Mouse (Mus musculus) adrenal gland, postnatal 36 days (tissue): ENCODE results near the gene Zfp292. TPM values are rescaled to one million over a fixed set of nuclear protein-coding genes. Genes with fewer than 3 reads are reported as not detected.
A peak's percentile ranks its signal among the peaks of the same experiment; 100 is the strongest.

Experiments
- DNase-seq, 2 experiments: peaks; one replicate each; pipeline ENCODE4 v3.0.0; 2021; ENCODE audit warnings: mixed read lengths in 1 of 2
- total RNA-seq, 2 experiments: library from RNA; stranded (reverse); gene quantifications; 2 replicates each; pipeline ENCODE4 v1.2.3; 2021

Gene Zfp292
- total RNA-seq, 2 experiments from 2014 or later: 17.1 to 21.3 TPM

DNA sequence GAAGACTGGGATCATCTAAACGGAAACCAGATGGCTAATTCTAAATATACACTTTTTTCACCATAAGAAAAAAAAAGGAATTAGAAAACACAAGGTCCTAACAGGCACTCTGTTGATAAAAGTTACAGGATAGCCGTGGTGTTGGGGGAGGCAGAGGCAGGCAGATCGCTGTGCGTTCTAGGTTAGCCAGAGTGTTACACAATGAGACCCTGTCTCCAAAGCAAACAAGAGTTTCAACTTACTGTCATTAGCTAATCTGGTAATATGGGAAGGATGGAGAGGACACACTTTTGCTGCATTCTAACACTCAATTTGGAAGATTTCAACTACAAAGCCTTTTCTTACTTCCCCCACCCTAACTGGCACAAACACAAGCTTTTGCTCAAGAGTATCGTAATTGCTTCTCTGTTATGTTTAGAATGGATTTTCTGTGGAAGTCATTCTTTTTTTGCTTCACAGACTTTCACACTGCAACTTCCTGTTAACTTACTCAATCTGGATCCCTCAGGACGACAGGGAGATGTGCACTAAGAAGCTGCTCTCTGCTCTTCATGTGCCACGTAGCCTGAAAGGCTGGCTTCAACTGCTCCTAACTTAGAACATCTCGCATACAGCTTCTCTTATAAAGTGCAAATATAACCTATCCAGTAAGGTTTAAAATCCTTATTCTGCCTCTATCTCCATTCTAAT, 85.3 kb downstream of the Zfp292 start:
- no peak for DNase-seq

DNA sequence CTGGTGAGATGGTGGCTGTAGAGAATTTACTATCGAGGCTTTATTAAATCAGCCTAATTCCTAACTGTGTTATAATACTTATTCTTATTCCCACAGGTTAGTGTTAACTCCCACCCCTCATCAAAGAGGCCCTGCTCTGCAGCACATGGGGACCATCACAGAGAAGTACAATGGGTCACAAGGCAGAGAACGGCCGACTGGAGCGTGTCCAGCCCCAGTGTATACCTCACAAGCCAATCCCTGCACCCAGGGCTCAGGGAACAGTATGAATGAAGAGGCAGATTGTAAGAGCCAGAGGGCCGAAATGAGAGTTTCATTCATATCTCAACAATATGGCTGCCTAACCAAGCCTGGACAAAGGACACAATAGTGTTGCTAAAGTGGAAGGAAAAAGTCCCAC, 86.5 kb downstream of the Zfp292 start:
- DNase-seq: no peak

DNA sequence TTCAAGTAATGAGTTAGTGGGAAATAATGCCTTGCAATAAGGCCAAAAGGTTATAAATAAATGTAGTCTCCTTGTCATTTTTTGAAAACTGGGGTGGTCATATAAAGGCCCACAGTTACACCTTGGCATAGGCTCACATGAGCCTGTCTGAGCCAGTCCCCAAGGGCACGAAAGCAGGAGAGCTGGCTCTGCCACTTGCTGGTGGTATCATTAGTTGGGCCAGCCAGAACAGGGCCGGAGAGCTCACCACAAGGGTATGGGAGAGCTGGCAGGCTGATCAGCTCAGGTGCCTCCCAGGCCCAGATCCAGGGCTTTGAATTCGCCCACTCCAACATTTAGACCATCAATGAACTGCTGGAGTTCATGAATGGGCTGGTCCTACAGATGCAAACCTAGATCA, 96.3 kb downstream of the Zfp292 start:
- DNase-seq: no peak

DNA sequence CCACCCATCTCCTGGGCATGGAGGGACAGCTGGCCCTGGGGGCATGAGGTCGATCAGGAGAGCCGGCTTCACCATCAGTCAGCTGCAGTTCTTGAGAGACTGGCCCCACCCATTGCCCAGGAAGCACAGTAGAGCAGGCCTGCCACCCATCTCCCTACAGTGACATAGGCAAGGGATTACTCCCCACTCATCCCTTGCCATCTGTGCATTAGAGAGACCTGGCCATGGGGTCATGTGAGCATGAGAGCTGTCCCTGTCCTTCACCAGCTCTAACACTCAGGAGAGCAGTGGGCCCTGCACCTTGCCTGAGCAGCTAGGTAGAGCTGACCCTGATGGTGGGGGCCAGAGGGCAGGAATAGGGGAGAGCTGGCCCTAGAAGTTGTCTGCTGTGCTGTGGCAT, 97.1 kb downstream of the Zfp292 start:
- no peak for DNase-seq

DNA sequence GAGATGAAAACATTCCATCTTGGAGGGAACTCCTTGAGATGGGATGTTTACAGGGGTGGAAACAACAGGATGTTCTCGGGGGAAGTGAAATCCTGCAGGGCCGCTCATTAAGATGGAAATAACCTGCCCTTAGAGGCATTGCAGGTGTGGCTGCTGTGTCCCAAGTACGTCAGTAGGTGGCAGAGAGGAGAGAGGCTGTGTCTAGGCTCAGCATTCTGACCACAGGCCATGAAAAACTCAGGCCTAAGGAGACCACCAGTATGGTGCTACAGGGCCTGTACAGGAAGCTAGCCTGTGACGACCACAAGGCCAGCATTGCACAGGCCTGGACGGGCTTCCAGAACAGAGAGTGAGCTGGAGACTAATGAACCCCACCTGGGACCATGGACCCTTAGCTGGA, 97.9 kb downstream of the Zfp292 start:
- no peak for DNase-seq

DNA sequence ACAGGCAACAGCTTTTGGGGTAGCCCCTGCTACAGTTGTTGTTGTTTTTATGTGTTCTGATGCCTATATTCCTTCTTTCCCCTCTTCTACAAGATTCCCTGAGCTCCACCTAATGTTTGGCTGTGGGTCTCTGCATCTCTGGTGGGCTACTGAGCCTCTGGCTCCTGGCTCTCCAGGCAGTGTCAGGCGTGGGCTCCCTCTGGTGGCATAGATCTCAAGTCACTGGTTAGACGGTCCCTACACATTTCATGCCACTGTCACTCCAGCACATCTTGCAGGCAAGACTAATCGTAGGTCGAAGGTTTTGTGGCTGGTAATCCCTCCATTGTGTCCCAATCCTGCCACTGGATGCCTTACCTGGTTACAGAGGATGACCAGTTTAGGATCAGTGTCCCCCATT, 100.0 kb downstream of the Zfp292 start:
- peak in 1 of 2 experiments; percentile 19 for DNase-seq

DNA sequence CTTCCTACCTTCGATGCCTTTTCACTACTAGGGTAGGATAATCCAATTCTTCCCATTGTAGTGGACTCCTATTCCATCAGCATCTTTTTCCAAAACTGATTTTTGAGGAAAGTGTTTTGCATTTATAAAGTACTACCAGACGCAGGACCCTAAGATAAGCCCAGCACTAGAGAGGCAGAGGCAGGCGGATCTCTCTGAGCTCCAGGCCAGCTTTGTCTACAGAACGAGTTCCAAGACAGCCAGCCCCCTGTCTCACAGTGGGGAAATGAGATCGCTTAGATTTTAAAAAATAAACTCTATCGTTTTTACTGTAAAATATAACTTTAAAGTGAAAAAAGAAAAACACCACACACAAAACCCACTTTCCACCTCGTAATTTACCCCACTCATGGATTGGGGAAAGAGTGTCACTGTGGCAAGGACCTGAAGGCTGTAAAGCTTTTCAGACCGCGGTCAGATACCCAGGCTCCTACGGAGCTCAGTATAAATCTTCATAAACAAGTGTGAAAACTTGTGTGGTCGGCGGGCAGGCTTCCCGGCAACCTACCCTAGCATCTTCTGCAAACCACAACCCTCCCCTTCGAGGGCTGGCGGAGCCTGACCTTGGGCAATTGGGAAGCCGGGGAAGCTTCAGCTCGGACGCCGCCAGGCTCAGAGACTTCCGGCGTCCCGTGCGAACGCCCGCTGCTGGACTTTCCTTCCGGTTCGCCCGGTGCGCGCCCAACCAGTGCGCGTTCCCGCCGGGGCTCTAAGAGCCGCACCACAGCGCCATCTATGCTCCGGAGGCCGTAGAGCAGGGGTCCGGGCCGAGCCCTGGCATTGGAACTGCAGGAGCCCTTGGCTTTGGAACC, 104.9 kb downstream of the Zfp292 start, which contains the start of gene Smim8:
TSS of gene Smim8 (minus strand) at position 747 of the 851 bp plus-strand sequence.
- DNase-seq: peak; percentile 93 to 94

DNA sequence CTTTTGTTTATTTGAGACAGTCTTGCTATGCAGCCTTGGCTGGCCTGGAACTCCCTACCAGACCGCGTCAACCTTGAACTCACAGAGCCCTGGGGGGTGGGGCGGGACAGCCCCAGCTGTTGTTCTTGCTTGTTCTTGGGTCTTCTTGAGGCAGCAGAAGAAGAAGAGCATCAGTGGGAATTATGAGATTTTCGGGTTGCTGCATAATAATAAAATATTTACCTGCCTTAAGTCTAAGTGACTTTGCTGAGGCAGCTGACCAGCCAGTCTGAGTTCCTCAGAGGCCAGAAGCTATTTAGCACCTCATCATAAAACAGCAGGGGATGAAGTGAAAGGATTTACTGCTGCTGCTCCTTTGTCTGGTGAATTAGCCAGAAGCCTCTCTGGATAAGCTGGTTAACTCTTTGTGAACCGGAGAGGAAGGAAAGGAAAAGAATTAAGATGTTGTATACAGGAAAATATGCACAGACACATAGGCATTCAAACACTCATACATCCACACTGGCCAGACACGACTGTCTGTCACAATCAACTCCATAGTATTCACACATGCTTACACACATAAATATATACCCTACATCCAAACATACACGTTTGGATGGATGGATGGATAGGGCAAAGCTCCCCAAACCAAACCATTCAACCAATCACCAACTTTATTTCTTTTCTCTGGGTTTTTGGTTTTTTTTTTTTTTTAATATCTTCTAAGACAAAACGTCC, 110.9 kb downstream of the Zfp292 start:
- no peak for DNase-seq

DNA sequence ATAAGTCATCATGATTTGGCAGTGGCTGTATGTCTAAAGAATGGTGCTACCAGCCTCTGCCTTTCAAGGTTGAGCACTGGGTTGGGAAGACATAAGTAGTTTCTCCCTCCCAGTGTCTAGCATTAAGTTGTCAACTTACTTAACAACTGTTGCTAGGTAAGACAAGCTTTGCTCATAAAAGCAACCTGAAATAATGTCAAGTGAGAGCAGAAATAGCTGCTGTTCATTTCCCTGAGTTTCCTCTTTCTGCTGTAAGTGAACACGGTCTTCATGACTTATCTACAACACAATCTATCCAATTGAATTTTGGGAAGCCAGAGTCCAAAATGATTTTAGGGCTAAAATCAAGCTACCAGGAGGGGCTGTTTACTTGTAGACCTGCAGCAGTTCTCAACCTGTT, 126.6 kb downstream of the Zfp292 start, which contains the start of gene Gm136:
TSS of gene Gm136 (minus strand) at position 101 of the 400 bp plus-strand sequence.
- no peak for DNase-seq

Other genes with a start within 250 kb of the Zfp292 start
- 10 to 100 TPM; 39.5 to 49.9 TPM for gene Slc35a1, start 195.5 kb downstream of the Zfp292 start, total RNA-seq
- 1 to 10 TPM in 1 of 2 experiments, not detected in 1; 2.2 TPM for gene Cfap206, start 152.8 kb downstream of the Zfp292 start, total RNA-seq
- not detected for gene Gm136, start 126.7 kb downstream of the Zfp292 start, total RNA-seq
- gene Smim8, start 104.5 kb downstream of the Zfp292 start, total RNA-seq: 10 to 100 TPM; 19.1 to 23.8 TPM
- gene Cga, start 10.8 kb upstream of the Zfp292 start, total RNA-seq: not detected